Mouse (Mus musculus): ENCODE measurements around the gene Ap1g2. TPM values are rescaled to one million over a fixed set of nuclear protein-coding genes. Genes with fewer than 3 reads are reported as not detected.

Gene Ap1g2
- total and polyA plus RNA-seq, 3 experiments: 12.6 to 47.9 TPM; not detected in 1

- no peak overlapping the region for H3K9ac ChIP-seq (ENCODE audit: control insufficient read depth, low read depth, low read length, poor library complexity, severe bottlenecking)
- no peak overlapping the region for H3K27ac ChIP-seq (ENCODE audit: control insufficient read depth, low read depth, low read length)
- no peak for DNase-seq (ENCODE audit: low read depth, low spot score)
- H3K4me3 ChIP-seq (ENCODE audit: control insufficient read depth in 1 of 2, insufficient read depth in 1 of 2, low read depth in 2 of 2, low read length in 2 of 2): no peak overlapping the region
- no peaks in the 10 kb centered on the region for H3K27me3 ChIP-seq (ENCODE audit: control insufficient read depth in 1 of 2, insufficient read depth in 2 of 2, low read length in 2 of 2)
- H3K4me1 ChIP-seq (ENCODE audit: control insufficient read depth in 1 of 2, insufficient read depth in 2 of 2, low read length in 2 of 2): no peaks in the 10 kb centered on the region; a peak in 1 of 4 replicates
- no peaks in the 10 kb centered on the region for H3K79me2 ChIP-seq (ENCODE audit: control insufficient read depth, insufficient read depth, low read length, poor library complexity)
- H3K36me3 ChIP-seq (ENCODE audit: control insufficient read depth in 1 of 2, insufficient read depth in 2 of 2, low read length in 2 of 2): 0 out of 4 replicates have a peak, but pooled peaks cover 0 to 3% of the 10 kb centered on the region in 2 experiments
- TF ChIP-seq USF1 (IDR thresholded peaks at IDR 0.05; ENCODE audit: low read depth, low read length) (peak; percentile 30; the same call in 1 of the 2 replicates), MAZ (IDR thresholded peaks at IDR 0.05; ENCODE audit: low read depth, low read length) (no peak)
- H3K9me3 ChIP-seq (replicated peaks; ENCODE audit: insufficient read depth, low read length): no peaks in the 10 kb centered on the region
Observed at GRCm38 (mm10) chr14:55055167-55055834, 51.1 kb downstream of the Ap1g2 start.

DNA sequence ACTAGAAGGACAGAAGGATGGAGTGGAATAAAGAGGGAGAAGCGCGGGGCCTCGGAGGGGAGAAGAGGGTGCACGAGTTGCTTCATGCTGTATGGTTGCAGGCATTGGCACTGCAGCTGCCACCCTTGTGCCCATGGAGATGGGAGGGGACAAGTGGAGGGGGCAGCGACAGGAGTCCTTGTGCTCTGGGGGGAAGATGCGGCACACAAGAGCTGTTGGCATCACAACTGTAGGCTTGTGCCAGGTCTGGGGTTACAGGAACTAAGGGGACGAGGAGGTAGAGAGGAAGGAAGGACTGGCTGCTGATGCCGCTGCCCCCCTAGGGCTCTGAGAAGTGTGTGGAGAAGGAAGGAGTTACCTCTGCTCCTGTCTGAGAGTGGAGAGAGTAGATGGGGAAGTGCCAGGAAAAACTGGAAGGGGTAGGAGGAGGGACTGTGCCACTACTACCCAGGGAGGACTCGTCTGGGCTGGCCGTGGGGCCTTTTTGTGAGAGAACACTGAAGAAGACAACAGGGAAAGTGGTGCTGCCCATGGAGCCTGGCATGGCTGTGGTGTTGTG lies 52.1 kb downstream of the Ap1g2 start:
- no peaks in the 10 kb centered on the region; a peak in 1 of 4 replicates for H3K4me1 ChIP-seq (ENCODE audit: control insufficient read depth in 1 of 2, insufficient read depth in 2 of 2, low read length in 2 of 2)
- H3K9me3 ChIP-seq (replicated peaks; ENCODE audit: insufficient read depth, low read length): no peaks in the 10 kb centered on the region
- no peak for DNase-seq (ENCODE audit: low read depth, low spot score)
- H3K36me3 ChIP-seq (ENCODE audit: control insufficient read depth in 1 of 2, insufficient read depth in 2 of 2, low read length in 2 of 2): 0 out of 4 replicates have a peak, but pooled peaks cover 0 to 3% of the 10 kb centered on the region in 2 experiments
- no peak overlapping the region for H3K27ac ChIP-seq (ENCODE audit: control insufficient read depth, low read depth, low read length)
- no peak overlapping the region for H3K4me3 ChIP-seq (ENCODE audit: control insufficient read depth in 1 of 2, insufficient read depth in 1 of 2, low read depth in 2 of 2, low read length in 2 of 2)
- H3K27me3 ChIP-seq (ENCODE audit: control insufficient read depth in 1 of 2, insufficient read depth in 2 of 2, low read length in 2 of 2): no peaks in the 10 kb centered on the region
- TF ChIP-seq TCF12 (IDR thresholded peaks at IDR 0.05; ENCODE audit: low read depth, low read length) (no peak), SMC3 (IDR thresholded peaks at IDR 0.05; ENCODE audit: low read depth, low read length) (no peak), MEF2A (IDR thresholded peaks at IDR 0.05; ENCODE audit: extremely low read depth, insufficient replicate concordance, low read depth, low read length, poor library complexity, severe bottlenecking) (no peak), TAL1 (IDR thresholded peaks at IDR 0.05; ENCODE audit: low read length) (no peak), CTCF (IDR thresholded peaks at IDR 0.05 in 2 of 3, conservative IDR thresholded peaks at IDR 0.05 in 1 of 3; ENCODE audit: control insufficient read depth in 1 of 3, insufficient read depth in 1 of 3, low read depth in 2 of 3, low read length in 3 of 3, poor library complexity in 1 of 3, severe bottlenecking in 1 of 3) (no peak), E2F4 (IDR thresholded peaks at IDR 0.05; ENCODE audit: borderline replicate concordance, low read depth, low read length) (no peak), MYC (IDR thresholded peaks at IDR 0.05; ENCODE audit: low read depth, low read length) (no peak), MXI1 (IDR thresholded peaks at IDR 0.05; ENCODE audit: low read depth, low read length) (no peak), ETS1 (IDR thresholded peaks at IDR 0.05; ENCODE audit: low read depth, low read length) (no peak), MAX (IDR thresholded peaks at IDR 0.05; ENCODE audit: low read length) (no peak), ZMIZ1 (IDR thresholded peaks at IDR 0.05; ENCODE audit: low read depth, low read length) (no peak), BHLHE40 (IDR thresholded peaks at IDR 0.05; ENCODE audit: borderline replicate concordance, low read depth, low read length) (no peak), ELF1 (IDR thresholded peaks at IDR 0.05; ENCODE audit: low read depth, low read length) (no peak), RCOR1 (IDR thresholded peaks at IDR 0.05; ENCODE audit: low read depth, low read length) (no peak), MAZ (IDR thresholded peaks at IDR 0.05; ENCODE audit: low read depth, low read length) (no peak), HCFC1 (IDR thresholded peaks at IDR 0.05; ENCODE audit: low read depth, low read length) (no peak), MYB (IDR thresholded peaks at IDR 0.05; ENCODE audit: low read depth, low read length) (no peak)
- H3K79me2 ChIP-seq (ENCODE audit: control insufficient read depth, insufficient read depth, low read length, poor library complexity): no peaks in the 10 kb centered on the region
- H3K9ac ChIP-seq (ENCODE audit: control insufficient read depth, low read depth, low read length, poor library complexity, severe bottlenecking): no peak overlapping the region
